Mouse (Mus musculus): ENCODE data around the gene Snx33.

GRCm38 (mm10) chr9:56869552-56869951 is 58.6 kb downstream of the Snx33 start:
- TF ChIP-seq EP300 (IDR thresholded peaks at IDR 0.05; ENCODE audit: low read depth): no peak
- TF ChIP-seq CTCF (IDR thresholded peaks at IDR 0.05; ENCODE audit: low read depth): no peak
